Mouse (Mus musculus): ENCODE measurements around the gene Dtx3l.
"Not testable (repeated sequence)": the region's sequence is repeated elsewhere in the genome, so short reads cannot be mapped to it uniquely, and the experiment has no call there.

GRCm38 (mm10) chr16:35978450-35978849 lies 39.5 kb upstream of the Dtx3l start, which contains the start of gene Kpna1:
- TF ChIP-seq CTCF, POLR2A (IDR thresholded peaks at IDR 0.05; ENCODE audit: extremely low read depth, insufficient read depth, low read length): not testable (repeated sequence)

All from cortical plate, adult 2 months (tissue).